Mouse (Mus musculus): ENCODE results near the gene Mrpl4.

GRCm38 (mm10) chr9:21008007-21008406, 5.5 kb downstream of the Mrpl4 start:
- TF ChIP-seq MYC (IDR thresholded peaks at IDR 0.05; ENCODE audit: low read depth, low read length) = no peak
- TF ChIP-seq CTCF (IDR thresholded peaks at IDR 0.05 in 2 of 3, conservative IDR thresholded peaks at IDR 0.05 in 1 of 3; ENCODE audit: control insufficient read depth in 1 of 3, insufficient read depth in 1 of 3, low read depth in 2 of 3, low read length in 3 of 3, poor library complexity in 1 of 3, severe bottlenecking in 1 of 3) = peak in 1 of 3 experiments; percentile 45; a peak in 2 of 6 replicates
